Mouse (Mus musculus) embryonic facial prominence, embryonic 12.5 days (tissue): Measurements from ENCODE around the gene St7. TPM values are rescaled to one million over a fixed set of nuclear protein-coding genes. Genes with fewer than 3 reads are reported as not detected.

Experiments
- ATAC-seq: fragments of 200-750 bp; cut with Nextera tagmentation; 2 replicates; pipeline ENCODE4 v1.8.0; 2017; ENCODE audit not compliant: insufficient number of reproducible peaks, insufficient read depth, low FRiP score, low TSS enrichment
- H3K27ac ChIP-seq: fragments of 300-500 bp; sonication (generic); 2 replicates; pipeline ENCODE4 v1.5.1; 2016; ENCODE audit warnings: mild to moderate bottlenecking
- H3K27me3 ChIP-seq: fragments of 300-500 bp; sonication (generic); 2 replicates; pipeline ENCODE4 v1.6.1; 2016; ENCODE audit warnings: mild to moderate bottlenecking, moderate library complexity
- H3K36me3 ChIP-seq: fragments of 300-500 bp; sonication (generic); 2 replicates; pipeline ENCODE4 v1.6.1; 2016; ENCODE audit warnings: mild to moderate bottlenecking
- H3K4me1 ChIP-seq: fragments of 300-500 bp; sonication (generic); 2 replicates; pipeline ENCODE4 v1.6.1; 2016
- H3K4me2 ChIP-seq: fragments of 300-500 bp; sonication (generic); replicated peaks from 2 replicates; pipeline ENCODE4 v1.6.1; 2016; ENCODE audit warnings: mild to moderate bottlenecking, moderate library complexity
- H3K4me3 ChIP-seq: fragments of 300-500 bp; sonication (generic); 2 replicates; pipeline ENCODE4 v1.5.1; 2016; ENCODE audit warnings: mild to moderate bottlenecking
- H3K9ac ChIP-seq: fragments of 300-500 bp; sonication (generic); 2 replicates; pipeline ENCODE4 v1.6.1; 2016; ENCODE audit warnings: mild to moderate bottlenecking, moderate library complexity
- H3K9me3 ChIP-seq: fragments of 300-500 bp; sonication (generic); 2 replicates; pipeline ENCODE4 v1.6.1; 2016; ENCODE audit warnings: mild to moderate bottlenecking, moderate library complexity
- WGBS: fragments of 180-500 bp; shearing (Covaris S2); methylation state at CpG from one replicate; pipeline ENCODE4 v1.1.7; 2016; 5-methylcytosine and 5-hydroxymethylcytosine counted together
- polyA plus RNA-seq: library from polyadenylated mRNA; unstranded; fragments of >200 nt; fragmentation: Nextera tagmentation; extraction: Ambion mirVana; gene quantifications from 2 replicates; pipeline ENCODE4 v1.2.1, GENCODE M21; 2016

St7 gene
- 28.4 and 31.3 TPM in 2 replicates for polyA plus RNA-seq

GRCm38 (mm10) chr6:17692647-17693046, at the start of gene St7:
TSS of gene St7 (plus strand) at chr6:17692933.
- Histone ChIP-seq H3K27ac (peak within 1 kb of the TSS; percentile 90), H3K9ac (peak within 1 kb of the TSS; percentile 77), H3K9me3 (no peaks in the 10 kb centered on the region)

DNA sequence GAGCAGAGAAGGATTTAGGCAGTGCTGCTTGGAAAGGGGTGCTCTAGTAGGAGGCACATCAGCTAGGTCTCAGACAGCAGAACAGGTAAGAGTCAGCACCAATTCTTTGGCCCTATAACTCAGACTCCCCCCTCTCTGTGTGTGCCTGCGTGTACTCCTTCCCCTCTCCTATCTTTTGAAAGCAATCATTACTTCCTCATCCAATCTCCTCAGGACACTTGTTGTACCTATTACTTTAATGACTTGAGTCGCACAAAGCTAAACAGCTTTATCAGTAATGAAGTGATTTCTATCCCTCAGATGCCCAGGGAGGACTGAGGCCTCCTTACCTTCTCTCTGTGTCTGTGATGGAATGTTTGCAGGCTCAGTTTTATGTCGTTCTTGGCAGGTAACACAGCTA, 46.6 kb upstream of the St7 start:
- no peak for ATAC-seq
- Histone ChIP-seq H3K4me2 (no peak overlapping the region), H3K27me3 (no peaks in the 10 kb centered on the region), H3K27ac (no peak overlapping the region), H3K4me1 (no peaks in the 10 kb centered on the region), H3K9me3 (no peaks in the 10 kb centered on the region), H3K36me3 (peaks cover 14% of the 10 kb centered on the region), H3K4me3 (no peak overlapping the region), H3K9ac (no peak overlapping the region)
- 80% methylated on average over 3 of the region's 3 CpGs for whole genome bisulfite sequencing

More at GRCm38 (mm10) chr6:17692647-17693046, at the start of gene St7:
- H3K36me3 ChIP-seq, result 0 out of 2 replicates have a peak, but pooled peaks cover 5% of the 10 kb centered on the region
- H3K27me3 ChIP-seq, result no peaks in the 10 kb centered on the region
- WGBS, result 67% methylated on average over 7 of the region's 7 CpGs
- H3K4me1 ChIP-seq, result no peaks in the 10 kb centered on the region
- peak within 1 kb of the TSS; percentile 61 for H3K4me2 ChIP-seq
- ATAC-seq, result no peak
- H3K4me3 ChIP-seq, result peak within 1 kb of the TSS; percentile 53

GRCm38 (mm10) chr6:17652132-17652531, 40.6 kb upstream of the St7 start:
- no peak for ATAC-seq
- no peak overlapping the region for H3K4me2 ChIP-seq
- H3K9me3 ChIP-seq, result no peaks in the 10 kb centered on the region
- H3K4me3 ChIP-seq, result no peak overlapping the region
- H3K36me3 ChIP-seq, result peaks cover 23% of the 10 kb centered on the region
- H3K4me1 ChIP-seq, result no peaks in the 10 kb centered on the region
- H3K27me3 ChIP-seq, result no peaks in the 10 kb centered on the region
- WGBS, result 83% methylated on average over 2 of the region's 2 CpGs
- H3K9ac ChIP-seq, result no peak overlapping the region
- no peak overlapping the region for H3K27ac ChIP-seq

DNA sequence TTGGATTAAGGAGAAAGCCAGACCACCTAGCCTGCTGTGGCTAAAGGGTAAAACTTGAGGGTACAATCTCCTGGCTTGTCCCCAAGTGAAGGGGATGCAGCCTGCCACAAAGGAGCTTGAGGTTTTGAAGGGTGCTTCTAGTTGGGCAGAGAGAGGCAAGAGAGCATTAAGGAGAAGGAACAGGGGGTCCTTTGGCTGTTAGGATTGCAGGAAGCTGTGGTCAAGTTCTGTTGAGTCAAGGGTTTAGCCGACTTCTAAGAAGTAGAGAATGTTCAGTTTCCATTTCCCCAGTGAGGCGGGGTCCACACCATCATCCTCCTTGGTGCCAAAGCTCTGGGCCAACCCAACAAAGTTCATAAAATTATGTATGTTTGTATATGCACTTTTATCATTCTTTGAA, 37.7 kb upstream of the St7 start:
- peaks cover 13% of the 10 kb centered on the region; the same call in 1 of the 2 replicates for H3K36me3 ChIP-seq
- no peak for ATAC-seq
- no peaks in the 10 kb centered on the region for H3K9me3 ChIP-seq
- 93% methylated on average over 2 of the region's 2 CpGs for WGBS
- H3K4me1 ChIP-seq, result no peaks in the 10 kb centered on the region
- no peak overlapping the region for H3K4me3 ChIP-seq
- no peak overlapping the region for H3K27ac ChIP-seq
- H3K4me2 ChIP-seq, result no peak overlapping the region
- no peak overlapping the region for H3K9ac ChIP-seq
- no peaks in the 10 kb centered on the region for H3K27me3 ChIP-seq

DNA sequence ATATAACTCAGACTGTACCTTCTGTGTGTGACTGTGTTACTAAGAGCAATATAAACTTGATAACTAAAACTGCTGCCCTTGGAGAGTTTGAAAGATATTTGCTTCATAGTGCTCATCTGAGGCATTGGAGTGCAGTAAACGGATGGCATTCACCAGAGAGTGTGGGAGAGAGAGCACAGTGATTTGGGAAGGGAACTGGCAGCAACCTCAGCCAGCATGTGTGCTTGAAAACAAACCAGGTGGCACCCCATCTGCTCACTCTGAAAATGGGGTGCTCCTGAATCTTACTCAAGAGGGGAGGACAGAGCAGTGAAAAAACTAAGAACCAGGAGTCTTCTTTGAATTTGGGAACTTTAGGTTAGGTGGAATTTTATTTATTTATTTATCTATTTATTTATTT, 35.4 kb upstream of the St7 start:
- Histone ChIP-seq H3K9me3 (no peaks in the 10 kb centered on the region), H3K4me3 (no peak overlapping the region), H3K4me2 (no peak overlapping the region), H3K36me3 (peaks cover 14% of the 10 kb centered on the region), H3K27me3 (no peaks in the 10 kb centered on the region), H3K9ac (no peak overlapping the region), H3K4me1 (no peaks in the 10 kb centered on the region), H3K27ac (no peak overlapping the region)
- WGBS, result 85% methylated on average over 1 of the region's 1 CpGs
- ATAC-seq, result no peak

- no peak overlapping the region for H3K27ac ChIP-seq
- H3K27me3 ChIP-seq, result no peaks in the 10 kb centered on the region
- ATAC-seq, result no peak
- H3K4me2 ChIP-seq, result no peak overlapping the region
- 95% methylated on average over 7 of the region's 7 CpGs for WGBS
- no peak overlapping the region for H3K9ac ChIP-seq
- no peaks in the 10 kb centered on the region for H3K9me3 ChIP-seq
- H3K4me3 ChIP-seq, result no peak overlapping the region
- H3K4me1 ChIP-seq, result no peaks in the 10 kb centered on the region
- H3K36me3 ChIP-seq, result peaks cover 38% of the 10 kb centered on the region
Measured at GRCm38 (mm10) chr6:17665348-17665747, 27.4 kb upstream of the St7 start.

GRCm38 (mm10) chr6:17666024-17666423, 26.7 kb upstream of the St7 start:
- no peaks in the 10 kb centered on the region for H3K9me3 ChIP-seq
- no peaks in the 10 kb centered on the region for H3K27me3 ChIP-seq
- no peak overlapping the region for H3K27ac ChIP-seq
- H3K9ac ChIP-seq, result no peak overlapping the region
- no peak overlapping the region for H3K4me3 ChIP-seq
- no peaks in the 10 kb centered on the region for H3K4me1 ChIP-seq
- H3K4me2 ChIP-seq, result no peak overlapping the region
- peaks cover 38% of the 10 kb centered on the region for H3K36me3 ChIP-seq
- ATAC-seq, result no peak

DNA sequence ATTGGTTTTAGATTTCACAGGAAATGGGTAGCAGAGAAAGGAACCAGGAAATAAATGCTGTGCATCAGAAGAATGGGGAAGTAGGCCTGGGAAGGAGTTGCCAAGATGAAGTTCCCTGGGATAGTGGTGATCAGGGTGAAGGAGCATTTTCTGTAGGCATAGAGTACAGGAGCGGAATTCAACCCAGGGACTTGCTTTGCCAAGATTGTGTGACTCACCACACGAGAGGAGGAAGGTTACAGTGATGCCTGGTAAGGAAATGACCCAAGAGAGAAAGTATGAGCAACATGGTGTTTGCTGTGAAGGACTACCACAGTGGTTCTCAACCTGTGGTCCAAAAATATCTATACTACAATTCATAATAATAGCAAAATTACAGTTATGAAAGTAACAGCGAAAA, 24.9 kb upstream of the St7 start:
- 91% methylated on average over 3 of the region's 3 CpGs for WGBS

DNA sequence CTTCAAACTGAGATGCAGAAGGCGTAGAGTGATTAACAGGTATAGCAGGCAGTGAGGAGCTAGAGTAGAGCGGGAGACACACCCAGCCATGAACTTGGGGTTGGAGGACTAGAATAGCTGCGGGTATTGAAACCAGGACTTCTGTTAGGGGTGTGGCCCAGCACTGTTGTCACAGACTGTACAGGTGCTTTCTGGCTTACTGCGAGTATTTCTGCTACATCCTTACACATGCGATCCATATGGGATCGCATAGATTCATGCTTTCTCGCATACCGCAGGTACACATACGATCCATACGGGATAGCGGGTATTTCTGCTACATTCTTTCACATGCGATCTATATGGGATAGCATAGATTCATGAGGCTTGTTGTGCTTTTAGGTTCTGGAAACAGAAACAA, 24.4 kb upstream of the St7 start:
- H3K36me3 ChIP-seq, result peaks cover 20% of the 10 kb centered on the region
- 96% methylated on average over 12 of the region's 12 CpGs for WGBS
- H3K9me3 ChIP-seq, result no peaks in the 10 kb centered on the region

More for the DNA sequence above, 24.9 kb upstream of the St7 start:
- ATAC-seq, result no peak
- Histone ChIP-seq H3K4me2 (no peak overlapping the region), H3K4me3 (no peak overlapping the region), H3K4me1 (no peaks in the 10 kb centered on the region), H3K27me3 (no peaks in the 10 kb centered on the region), H3K9me3 (no peaks in the 10 kb centered on the region), H3K9ac (no peak overlapping the region), H3K36me3 (peaks cover 25% of the 10 kb centered on the region), H3K27ac (no peak overlapping the region)

DNA sequence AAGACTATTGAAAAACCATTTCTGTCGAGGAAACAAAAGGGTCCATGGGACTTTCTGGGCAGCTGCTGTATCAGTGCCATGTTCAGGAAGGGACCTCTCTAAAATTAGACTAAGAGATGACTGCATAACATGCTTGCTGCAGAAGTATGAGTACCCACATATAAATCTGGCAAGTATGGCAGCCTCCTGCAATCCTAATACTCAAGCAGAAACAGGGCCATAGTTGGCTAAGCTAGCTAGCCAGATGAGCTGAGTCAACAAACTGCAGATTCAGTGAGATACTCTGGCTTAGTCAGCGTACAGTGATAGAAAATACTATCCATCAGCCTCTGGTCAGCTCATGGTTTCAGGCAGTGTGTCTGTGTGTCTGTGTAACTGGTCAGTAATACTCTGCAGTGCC, 22.9 kb upstream of the St7 start:
- no peak overlapping the region for H3K4me2 ChIP-seq
- no peaks in the 10 kb centered on the region for H3K9me3 ChIP-seq
- H3K36me3 ChIP-seq, result peaks cover 14% of the 10 kb centered on the region
- no peaks in the 10 kb centered on the region for H3K4me1 ChIP-seq
- no peaks in the 10 kb centered on the region for H3K27me3 ChIP-seq
- ATAC-seq, result no peak
- no peak overlapping the region for H3K9ac ChIP-seq
- H3K4me3 ChIP-seq, result no peak overlapping the region
- no peak overlapping the region for H3K27ac ChIP-seq
- WGBS, result 89% methylated on average over 2 of the region's 2 CpGs

More for the DNA sequence above, 24.4 kb upstream of the St7 start:
- ATAC-seq, result 0 out of 2 replicates have a peak, but pooled peaks have one; percentile 22
- Histone ChIP-seq H3K27me3 (no peaks in the 10 kb centered on the region), H3K4me3 (no peak overlapping the region), H3K9ac (no peak overlapping the region), H3K4me2 (no peak overlapping the region), H3K4me1 (no peaks in the 10 kb centered on the region), H3K27ac (no peak overlapping the region)

- Histone ChIP-seq H3K4me1 (no peaks in the 10 kb centered on the region), H3K36me3 (no peaks in the 10 kb centered on the region), H3K27me3 (no peaks in the 10 kb centered on the region), H3K27ac (no peak overlapping the region), H3K9me3 (no peaks in the 10 kb centered on the region), H3K4me2 (no peak overlapping the region), H3K9ac (no peak overlapping the region), H3K4me3 (no peak overlapping the region)
- no peak for ATAC-seq
- WGBS, result 30% methylated on average over 12 of the region's 12 CpGs
Measured at GRCm38 (mm10) chr6:17675019-17675756, 17.5 kb upstream of the St7 start.

- Histone ChIP-seq H3K9ac (no peak overlapping the region), H3K27me3 (no peaks in the 10 kb centered on the region), H3K36me3 (no peaks in the 10 kb centered on the region), H3K4me3 (no peak overlapping the region), H3K4me2 (no peak overlapping the region), H3K27ac (no peak overlapping the region), H3K4me1 (no peaks in the 10 kb centered on the region), H3K9me3 (0 out of 2 replicates have a peak, but pooled peaks cover 5% of the 10 kb centered on the region)
- no peak for ATAC-seq
- WGBS, result 76% methylated on average over 2 of the region's 2 CpGs
Measured at GRCm38 (mm10) chr6:17677008-17677407, 15.7 kb upstream of the St7 start.
